ENCODE assay signal across 1 mouse cellular context in the genomic region with DNA sequence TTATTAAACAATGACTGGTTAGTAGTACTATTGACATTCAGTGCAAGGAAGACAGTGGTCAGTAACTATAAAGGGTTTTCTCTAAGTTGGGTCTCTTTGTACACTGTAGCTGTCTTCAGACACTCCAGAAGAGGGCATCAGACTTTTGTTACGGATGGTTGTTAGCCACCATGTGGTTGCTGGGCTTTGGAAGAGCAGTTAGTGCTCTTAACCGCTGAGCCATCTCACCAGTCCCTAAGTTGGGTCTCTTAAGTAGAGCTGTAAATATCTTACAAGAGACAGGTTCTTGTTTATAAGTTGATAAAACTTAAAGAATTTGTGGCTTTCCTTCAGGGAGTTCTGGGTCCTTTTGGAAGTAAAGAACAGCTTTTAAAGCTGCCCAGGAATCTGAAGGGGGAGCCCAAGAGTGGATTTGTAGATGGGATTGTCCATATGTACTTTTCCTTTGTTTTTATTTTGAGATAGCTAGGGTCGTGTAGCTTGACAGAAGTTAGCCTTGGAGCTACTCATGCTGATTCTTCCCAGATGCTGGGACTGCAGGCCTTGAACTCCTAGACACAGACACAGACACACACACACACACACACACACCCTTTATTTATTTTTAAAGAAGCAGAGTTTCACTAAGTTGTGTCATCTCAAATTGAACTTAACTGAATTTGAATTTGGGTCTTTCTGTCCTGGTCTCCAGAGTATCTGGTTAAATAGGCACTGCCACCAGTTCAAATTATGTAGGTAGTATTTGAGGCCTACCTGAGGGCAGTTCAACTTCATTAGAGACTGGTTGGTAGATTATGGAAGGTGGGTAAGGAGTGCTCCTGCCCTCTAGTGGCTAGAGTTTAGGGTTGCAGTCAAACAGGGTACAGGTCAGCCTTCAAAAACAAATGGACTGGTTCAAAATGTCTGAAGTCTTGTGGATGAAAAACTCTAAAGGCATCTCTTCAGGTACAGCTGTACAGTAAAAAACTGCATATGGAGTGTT.
TF ChIP-seq lines count a peak whose summit lies in the region.

No protein-coding gene starts in this region.

TF ChIP-seq in CH12.LX, 34 proteins besides CTCF, POLR2A, EP300 and RAD21 (continued from another document):
- no peak for TF ChIP-seq IRF4 (IDR thresholded peaks at IDR 0.05; ENCODE audit: low read depth, low read length)
- TF ChIP-seq MAZ (IDR thresholded peaks at IDR 0.05; ENCODE audit: low read depth, low read length) = no peak
- no peak for TF ChIP-seq ZC3H11A (IDR thresholded peaks at IDR 0.05; ENCODE audit: low read depth, low read length)
- TF ChIP-seq ZKSCAN1 (IDR thresholded peaks at IDR 0.05; ENCODE audit: borderline replicate concordance, low read depth, low read length) = no peak
- no peak for TF ChIP-seq TCF12 (IDR thresholded peaks at IDR 0.05; ENCODE audit: low read depth, low read length)
- TF ChIP-seq MYC (IDR thresholded peaks at IDR 0.05; ENCODE audit: low read depth, low read length) = 0 out of 2 replicates have a peak, but pooled peaks have one; percentile 19
- no peak for TF ChIP-seq JUN (IDR thresholded peaks at IDR 0.05; ENCODE audit: insufficient read depth, low read depth, low read length)
- no peak for TF ChIP-seq TBP (conservative IDR thresholded peaks at IDR 0.05; ENCODE audit: low read depth, low read length)
- no peak for TF ChIP-seq CHD2 (IDR thresholded peaks at IDR 0.05; ENCODE audit: low read length)
- no peak for TF ChIP-seq JUND (conservative IDR thresholded peaks at IDR 0.05; ENCODE audit: low read depth, low read length)
- TF ChIP-seq SIN3A (IDR thresholded peaks at IDR 0.05; ENCODE audit: low read length) = peak; percentile 39; the same call in 1 of the 2 replicates
- TF ChIP-seq KAT2A (IDR thresholded peaks at IDR 0.05; ENCODE audit: insufficient replicate concordance, low read length) = no peak
- TF ChIP-seq ETS1 (conservative IDR thresholded peaks at IDR 0.05; ENCODE audit: low read depth, low read length) = no peak
- no peak for TF ChIP-seq USF2 (conservative IDR thresholded peaks at IDR 0.05; ENCODE audit: low read depth, low read length)
- no peak for TF ChIP-seq PAX5 (IDR thresholded peaks at IDR 0.05; ENCODE audit: low read length)
- peak; percentile 18; the same call in 1 of the 2 replicates for TF ChIP-seq ZNF384 (IDR thresholded peaks at IDR 0.05; ENCODE audit: low read depth, low read length)
- no peak; the same call in 1 of the 2 replicates for TF ChIP-seq POLR2AphosphoS2 (IDR thresholded peaks at IDR 0.05; ENCODE audit: low read depth, low read length)
- TF ChIP-seq UBTF (IDR thresholded peaks at IDR 0.05; ENCODE audit: low read depth, low read length) = no peak
- TF ChIP-seq SMC3 (IDR thresholded peaks at IDR 0.05; ENCODE audit: low read depth, low read length) = peak; percentile 46
- TF ChIP-seq USF1 (IDR thresholded peaks at IDR 0.05; ENCODE audit: low read depth, low read length) = no peak
- no peak; the same call in 1 of the 2 replicates for TF ChIP-seq ZMIZ1 (IDR thresholded peaks at IDR 0.05; ENCODE audit: low read depth, low read length)
- TF ChIP-seq MAX (IDR thresholded peaks at IDR 0.05; ENCODE audit: low read length) = no peak
- no peak for TF ChIP-seq E2F4 (IDR thresholded peaks at IDR 0.05; ENCODE audit: insufficient replicate concordance, low read depth, low read length)
- no peak for TF ChIP-seq MAFK (IDR thresholded peaks at IDR 0.05; ENCODE audit: insufficient replicate concordance, low read length)
- TF ChIP-seq BHLHE40 (IDR thresholded peaks at IDR 0.05; ENCODE audit: low read depth, low read length) = no peak
- TF ChIP-seq ELF1 (IDR thresholded peaks at IDR 0.05; ENCODE audit: low read depth, low read length) = no peak
- 0 out of 2 replicates have a peak, but pooled peaks have one; percentile 27 for TF ChIP-seq NRF1 (IDR thresholded peaks at IDR 0.05; ENCODE audit: low read depth, low read length)
- TF ChIP-seq RCOR1 (conservative IDR thresholded peaks at IDR 0.05; ENCODE audit: low read depth, low read length) = no peak
- TF ChIP-seq MEF2A (IDR thresholded peaks at IDR 0.05; ENCODE audit: borderline replicate concordance, low read depth, low read length) = no peak
- no peak for TF ChIP-seq NELFE (IDR thresholded peaks at IDR 0.05; ENCODE audit: low read depth, low read length)
- peak; percentile 21; the same call in 1 of the 2 replicates for TF ChIP-seq HCFC1 (IDR thresholded peaks at IDR 0.05; ENCODE audit: low read depth, low read length)
- no peak for TF ChIP-seq MXI1 (IDR thresholded peaks at IDR 0.05; ENCODE audit: low read depth, low read length)
